Mouse (Mus musculus) G1E (cell line): ENCODE measurements around the gene Fam198a.

Experiments
- CTCF ChIP-seq: IDR thresholded peaks from 2 replicates; pipeline ENCODE4 v1.5.1; 2012; ENCODE audit warnings: low read depth, low read length, inconsistent platforms, mixed read lengths
- GATA1 ChIP-seq: IDR thresholded peaks from 2 replicates; pipeline ENCODE4 v1.6.1; 2012; ENCODE audit warnings: borderline replicate concordance, low read length, inconsistent platforms, mixed read lengths

GRCm38 (mm10) chr9:121995077-121995476 is 44.3 kb downstream of the Fam198a start:
- TF ChIP-seq CTCF (no peak), GATA1 (no peak)
